Mouse (Mus musculus): Measurements from ENCODE around the gene Fndc3a. TPM values are rescaled to one million over a fixed set of nuclear protein-coding genes. Genes with fewer than 3 reads are reported as not detected.

Gene Fndc3a
- total and polyA plus RNA-seq, 2 experiments, result 27.9 to 36.9 TPM

- TF ChIP-seq CTCF (IDR thresholded peaks at IDR 0.05; ENCODE audit: low read depth, low read length) (no peak), POLR2A (IDR thresholded peaks at IDR 0.05; ENCODE audit: extremely low read depth, insufficient read depth, low read length) (no peak)
- 40% methylated on average over 7 of the region's 7 CpGs for WGBS
- H3K27ac ChIP-seq (replicated peaks; ENCODE audit: insufficient read depth, low read depth, low read length), result peak overlapping the region; percentile 87
Measured at GRCm38 (mm10) chr14:72598976-72599740, 110.6 kb downstream of the Fndc3a start.

GRCm38 (mm10) chr14:72594191-72594590 lies 115.6 kb downstream of the Fndc3a start:
- Histone ChIP-seq H3K4me1 (ENCODE audit: control insufficient read depth, insufficient read depth, low read length) (peaks cover 31% of the 10 kb centered on the region), H3K4me3 (ENCODE audit: insufficient read depth, low read depth, low read length) (no peak overlapping the region), H3K9ac (ENCODE audit: low read depth, low read length) (no peak overlapping the region), H3K79me2 (ENCODE audit: control insufficient read depth, insufficient read depth, low read length) (peaks cover 37% of the 10 kb centered on the region), H3K36me3 (ENCODE audit: control insufficient read depth, insufficient read depth, low read length) (peaks cover 41% of the 10 kb centered on the region), H3K27me3 (ENCODE audit: control insufficient read depth, insufficient read depth, low read length) (no peaks in the 10 kb centered on the region), H3K27ac (replicated peaks; ENCODE audit: insufficient read depth, low read depth, low read length) (no peak overlapping the region)
- DNase-seq (ENCODE audit: extremely low read depth, low read depth, low spot score), result no peak
- 92% methylated on average over 7 of the region's 7 CpGs for WGBS
- TF ChIP-seq POLR2A (IDR thresholded peaks at IDR 0.05; ENCODE audit: extremely low read depth, insufficient read depth, low read length) (no peak), CTCF (IDR thresholded peaks at IDR 0.05; ENCODE audit: low read depth, low read length) (no peak)

More at GRCm38 (mm10) chr14:72598976-72599740, 110.6 kb downstream of the Fndc3a start:
- Histone ChIP-seq H3K9ac (ENCODE audit: low read depth, low read length) (peak overlapping the region; percentile 70), H3K4me1 (ENCODE audit: control insufficient read depth, insufficient read depth, low read length) (peaks cover 35% of the 10 kb centered on the region), H3K4me3 (ENCODE audit: insufficient read depth, low read depth, low read length) (peak overlapping the region; percentile 26; the same call in 1 of the 2 replicates), H3K27me3 (ENCODE audit: control insufficient read depth, insufficient read depth, low read length) (no peaks in the 10 kb centered on the region), H3K79me2 (ENCODE audit: control insufficient read depth, insufficient read depth, low read length) (peaks cover 33% of the 10 kb centered on the region), H3K36me3 (ENCODE audit: control insufficient read depth, insufficient read depth, low read length) (peaks cover 18% of the 10 kb centered on the region)
- DNase-seq (ENCODE audit: extremely low read depth, low read depth, low spot score), result peak; percentile 94

- no peak overlapping the region for H3K4me3 ChIP-seq (ENCODE audit: insufficient read depth, low read depth, low read length)
- H3K79me2 ChIP-seq (ENCODE audit: control insufficient read depth, insufficient read depth, low read length), result peaks cover 25% of the 10 kb centered on the region
- no peak overlapping the region for H3K9ac ChIP-seq (ENCODE audit: low read depth, low read length)
- no peaks in the 10 kb centered on the region for H3K27me3 ChIP-seq (ENCODE audit: control insufficient read depth, insufficient read depth, low read length)
- TF ChIP-seq CTCF (IDR thresholded peaks at IDR 0.05; ENCODE audit: low read depth, low read length) (no peak), POLR2A (IDR thresholded peaks at IDR 0.05; ENCODE audit: extremely low read depth, insufficient read depth, low read length) (no peak)
- WGBS, result 78% methylated on average over 4 of the region's 4 CpGs
- DNase-seq (ENCODE audit: extremely low read depth, low read depth, low spot score), result peak; percentile 76
- peaks cover 15% of the 10 kb centered on the region for H3K4me1 ChIP-seq (ENCODE audit: control insufficient read depth, insufficient read depth, low read length)
- H3K36me3 ChIP-seq (ENCODE audit: control insufficient read depth, insufficient read depth, low read length), result peaks cover 40% of the 10 kb centered on the region
- peak overlapping the region; percentile 12; the same call in 1 of the 2 replicates for H3K27ac ChIP-seq (replicated peaks; ENCODE audit: insufficient read depth, low read depth, low read length)
Measured at GRCm38 (mm10) chr14:72589415-72589814, 120.4 kb downstream of the Fndc3a start.

GRCm38 (mm10) chr14:72582979-72583378 lies 126.8 kb downstream of the Fndc3a start:
- Histone ChIP-seq H3K79me2 (ENCODE audit: control insufficient read depth, insufficient read depth, low read length) (peaks cover 6% of the 10 kb centered on the region; the same call in 1 of the 2 replicates), H3K4me1 (ENCODE audit: control insufficient read depth, insufficient read depth, low read length) (no peaks in the 10 kb centered on the region), H3K27me3 (ENCODE audit: control insufficient read depth, insufficient read depth, low read length) (no peaks in the 10 kb centered on the region), H3K9ac (ENCODE audit: low read depth, low read length) (no peak overlapping the region), H3K27ac (replicated peaks; ENCODE audit: insufficient read depth, low read depth, low read length) (no peak overlapping the region), H3K4me3 (ENCODE audit: insufficient read depth, low read depth, low read length) (no peak overlapping the region), H3K36me3 (ENCODE audit: control insufficient read depth, insufficient read depth, low read length) (peaks cover 35% of the 10 kb centered on the region)
- WGBS, result 96% methylated on average over 6 of the region's 6 CpGs
- TF ChIP-seq POLR2A (IDR thresholded peaks at IDR 0.05; ENCODE audit: extremely low read depth, insufficient read depth, low read length) (no peak), CTCF (IDR thresholded peaks at IDR 0.05; ENCODE audit: low read depth, low read length) (no peak)
- no peak for DNase-seq (ENCODE audit: extremely low read depth, low read depth, low spot score)

- Histone ChIP-seq H3K27me3 (ENCODE audit: control insufficient read depth, insufficient read depth, low read length) (no peaks in the 10 kb centered on the region), H3K27ac (replicated peaks; ENCODE audit: insufficient read depth, low read depth, low read length) (no peak overlapping the region), H3K36me3 (ENCODE audit: control insufficient read depth, insufficient read depth, low read length) (peaks cover 41% of the 10 kb centered on the region), H3K4me3 (ENCODE audit: insufficient read depth, low read depth, low read length) (no peak overlapping the region), H3K79me2 (ENCODE audit: control insufficient read depth, insufficient read depth, low read length) (peaks cover 4% of the 10 kb centered on the region; the same call in 1 of the 2 replicates), H3K9ac (ENCODE audit: low read depth, low read length) (no peak overlapping the region), H3K4me1 (ENCODE audit: control insufficient read depth, insufficient read depth, low read length) (no peaks in the 10 kb centered on the region)
- 89% methylated on average over 3 of the region's 3 CpGs for WGBS
- peak; percentile 41 for DNase-seq (ENCODE audit: extremely low read depth, low read depth, low spot score)
- no peak for TF ChIP-seq POLR2A (IDR thresholded peaks at IDR 0.05; ENCODE audit: extremely low read depth, insufficient read depth, low read length)
- TF ChIP-seq CTCF (IDR thresholded peaks at IDR 0.05; ENCODE audit: low read depth, low read length), result no peak
Measured at GRCm38 (mm10) chr14:72580991-72581390, 128.8 kb downstream of the Fndc3a start.

DNA sequence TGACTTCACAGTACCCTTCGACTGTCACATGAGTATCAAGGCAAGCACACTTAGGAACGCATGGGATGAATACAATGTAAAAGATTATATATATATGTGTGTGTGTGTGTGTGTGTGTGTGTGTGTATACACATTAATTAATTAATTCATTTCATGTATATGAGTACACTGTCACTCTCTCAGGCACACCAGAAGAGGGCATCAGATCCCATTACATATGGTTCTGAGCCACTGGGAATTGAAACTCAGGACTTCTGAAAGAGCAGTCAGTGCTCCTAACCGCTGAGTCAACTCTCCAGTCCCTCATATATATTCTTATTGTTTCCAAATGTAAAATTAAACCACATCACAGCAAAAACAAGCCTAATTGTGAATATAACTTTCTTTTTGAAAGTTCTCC lies 133.5 kb downstream of the Fndc3a start:
- DNase-seq (ENCODE audit: extremely low read depth, low read depth, low spot score), result no peak
- Histone ChIP-seq H3K79me2 (ENCODE audit: control insufficient read depth, insufficient read depth, low read length) (no peaks in the 10 kb centered on the region), H3K27ac (replicated peaks; ENCODE audit: insufficient read depth, low read depth, low read length) (no peak overlapping the region), H3K4me1 (ENCODE audit: control insufficient read depth, insufficient read depth, low read length) (no peaks in the 10 kb centered on the region), H3K36me3 (ENCODE audit: control insufficient read depth, insufficient read depth, low read length) (peaks cover 61% of the 10 kb centered on the region), H3K9ac (ENCODE audit: low read depth, low read length) (no peak overlapping the region), H3K27me3 (ENCODE audit: control insufficient read depth, insufficient read depth, low read length) (no peaks in the 10 kb centered on the region), H3K4me3 (ENCODE audit: insufficient read depth, low read depth, low read length) (no peak overlapping the region)
- no peak for TF ChIP-seq POLR2A (IDR thresholded peaks at IDR 0.05; ENCODE audit: extremely low read depth, insufficient read depth, low read length)
- 0 out of 2 replicates have a peak, but pooled peaks have one; percentile 8 for TF ChIP-seq CTCF (IDR thresholded peaks at IDR 0.05; ENCODE audit: low read depth, low read length)
- 95% methylated on average over 3 of the region's 3 CpGs for WGBS
